Mouse (Mus musculus) E14TG2a.4 (cell line): Measurements from ENCODE around the gene Tor1b.
"Not testable (repeated sequence)": the region's sequence is repeated elsewhere in the genome, so short reads cannot be mapped to it uniquely, and the experiment has no call there.

Experiments
- H3K27me3 ChIP-seq: 2 replicates; pipeline ENCODE4 v1.6.1; 2014; ENCODE audit warnings: low read length, control low read depth; ENCODE audit not compliant: insufficient read depth
- H3K36me3 ChIP-seq: 2 replicates; pipeline ENCODE4 v1.6.1; 2014; ENCODE audit warnings: low read length, control low read depth; ENCODE audit not compliant: insufficient read depth
- H3K4me1 ChIP-seq: replicated peaks from 2 replicates; pipeline ENCODE4 v1.6.1; 2014; ENCODE audit warnings: low read depth, low read length, control low read depth
- H3K4me3 ChIP-seq: replicated peaks from 2 replicates; pipeline ENCODE4 v1.5.1; 2014; ENCODE audit warnings: mild to moderate bottlenecking, low read length
- H3K9me3 ChIP-seq: 2 replicates; pipeline ENCODE4 v1.6.1; 2014; ENCODE audit warnings: low read length, control low read depth
- CTCF ChIP-seq: conservative IDR thresholded peaks from 2 replicates; pipeline ENCODE4 v1.5.1; 2014; ENCODE audit warnings: low read length
- NANOG ChIP-seq: IDR thresholded peaks from 2 replicates; pipeline ENCODE4 v1.6.1; 2014; ENCODE audit warnings: borderline replicate concordance, low read length, mixed read lengths
- POU5F1 ChIP-seq: IDR thresholded peaks from 2 replicates; pipeline ENCODE4 v1.6.1; 2014; ENCODE audit warnings: low read length, borderline replicate concordance

The Tor1b gene

GRCm38 (mm10) chr2:30952824-30953490 lies at the start of gene Tor1b:
Tor1b (plus strand) TSS chr2:30952959.
- Histone ChIP-seq H3K9me3 (peaks cover 14% of the 10 kb centered on the region), H3K27me3 (no peaks in the 10 kb centered on the region), H3K4me3 (peak within 1 kb of the TSS; percentile 89), H3K36me3 (peaks cover 41% of the 10 kb centered on the region), H3K4me1 (peaks cover 53% of the 10 kb centered on the region)
- no peak for TF ChIP-seq CTCF

GRCm38 (mm10) chr2:30904231-30904630 lies 48.5 kb upstream of the Tor1b start:
- Histone ChIP-seq H3K27me3 (peaks cover 35% of the 10 kb centered on the region), H3K4me3 (no peak overlapping the region), H3K4me1 (peaks cover 49% of the 10 kb centered on the region), H3K9me3 (no peaks in the 10 kb centered on the region), H3K36me3 (no peaks in the 10 kb centered on the region)
- TF ChIP-seq CTCF (no peak), POU5F1 (no peak), NANOG (no peak)

GRCm38 (mm10) chr2:30904991-30905390 lies 47.8 kb upstream of the Tor1b start:
- Histone ChIP-seq H3K36me3 (no peaks in the 10 kb centered on the region), H3K4me1 (peaks cover 49% of the 10 kb centered on the region), H3K9me3 (no peaks in the 10 kb centered on the region), H3K4me3 (no peak overlapping the region), H3K27me3 (peaks cover 35% of the 10 kb centered on the region)
- no peak for TF ChIP-seq POU5F1
- TF ChIP-seq CTCF = no peak
- no peak for TF ChIP-seq NANOG

GRCm38 (mm10) chr2:30905906-30906305 lies 46.9 kb upstream of the Tor1b start:
- no peaks in the 10 kb centered on the region for H3K9me3 ChIP-seq
- H3K4me3 ChIP-seq = no peak overlapping the region
- no peaks in the 10 kb centered on the region for H3K36me3 ChIP-seq
- TF ChIP-seq NANOG (no peak), CTCF (no peak), POU5F1 (no peak)
- H3K27me3 ChIP-seq = peaks cover 35% of the 10 kb centered on the region
- H3K4me1 ChIP-seq = peaks cover 44% of the 10 kb centered on the region

GRCm38 (mm10) chr2:30906641-30907040 lies 46.1 kb upstream of the Tor1b start:
- Histone ChIP-seq H3K4me3 (no peak overlapping the region), H3K36me3 (no peaks in the 10 kb centered on the region), H3K9me3 (no peaks in the 10 kb centered on the region), H3K27me3 (peaks cover 33% of the 10 kb centered on the region), H3K4me1 (peaks cover 37% of the 10 kb centered on the region)
- TF ChIP-seq POU5F1 (no peak), CTCF (no peak), NANOG (no peak)

- no peaks in the 10 kb centered on the region for H3K36me3 ChIP-seq
- H3K9me3 ChIP-seq = no peaks in the 10 kb centered on the region
- peaks cover 27% of the 10 kb centered on the region for H3K4me1 ChIP-seq
- no peak overlapping the region for H3K4me3 ChIP-seq
- H3K27me3 ChIP-seq = peaks cover 20% of the 10 kb centered on the region
- TF ChIP-seq POU5F1 = no peak
- TF ChIP-seq NANOG = no peak
- TF ChIP-seq CTCF = no peak
These were observed 40.4 kb upstream of the Tor1b start for GRCm38 (mm10) chr2:30912291-30912773.

- H3K4me1 ChIP-seq = peaks cover 34% of the 10 kb centered on the region
- no peak for TF ChIP-seq POU5F1
- TF ChIP-seq NANOG = no peak
- no peak for TF ChIP-seq CTCF
These were observed 39.7 kb upstream of the Tor1b start for GRCm38 (mm10) chr2:30913022-30913421.

GRCm38 (mm10) chr2:30914836-30915235 lies 37.9 kb upstream of the Tor1b start:
- TF ChIP-seq CTCF = no peak
- TF ChIP-seq POU5F1 = no peak
- no peak for TF ChIP-seq NANOG
- Histone ChIP-seq H3K9me3 (no peaks in the 10 kb centered on the region), H3K36me3 (no peaks in the 10 kb centered on the region), H3K4me1 (peaks cover 51% of the 10 kb centered on the region), H3K4me3 (no peak overlapping the region), H3K27me3 (peaks cover 36% of the 10 kb centered on the region)

More at GRCm38 (mm10) chr2:30913022-30913421, 39.7 kb upstream of the Tor1b start:
- H3K9me3 ChIP-seq = no peaks in the 10 kb centered on the region
- peaks cover 27% of the 10 kb centered on the region for H3K27me3 ChIP-seq
- H3K4me3 ChIP-seq = no peak overlapping the region
- H3K36me3 ChIP-seq = no peaks in the 10 kb centered on the region

- no peak overlapping the region for H3K4me3 ChIP-seq
- no peaks in the 10 kb centered on the region for H3K36me3 ChIP-seq
- H3K27me3 ChIP-seq = peaks cover 36% of the 10 kb centered on the region
- no peak for TF ChIP-seq NANOG
- no peak for TF ChIP-seq POU5F1
- TF ChIP-seq CTCF = no peak
- H3K4me1 ChIP-seq = peaks cover 57% of the 10 kb centered on the region
- H3K9me3 ChIP-seq = no peaks in the 10 kb centered on the region
These were observed 37.4 kb upstream of the Tor1b start for GRCm38 (mm10) chr2:30915376-30915775.

- H3K4me1 ChIP-seq = peaks cover 62% of the 10 kb centered on the region
- peaks cover 36% of the 10 kb centered on the region for H3K27me3 ChIP-seq
- not testable (repeated sequence) for H3K36me3 ChIP-seq, H3K9me3 ChIP-seq, H3K4me3 ChIP-seq
These were observed 36.8 kb upstream of the Tor1b start for GRCm38 (mm10) chr2:30915933-30916332.
